Mouse (Mus musculus) right cerebral cortex, postnatal 25 days (tissue): ENCODE results near the gene Astn2.
A peak's percentile ranks its signal among the peaks of the same experiment; 100 is the strongest.

Experiments
- DNase-seq: peaks from one replicate; pipeline ENCODE4 v3.0.0; 2022

The Astn2 gene

DNA sequence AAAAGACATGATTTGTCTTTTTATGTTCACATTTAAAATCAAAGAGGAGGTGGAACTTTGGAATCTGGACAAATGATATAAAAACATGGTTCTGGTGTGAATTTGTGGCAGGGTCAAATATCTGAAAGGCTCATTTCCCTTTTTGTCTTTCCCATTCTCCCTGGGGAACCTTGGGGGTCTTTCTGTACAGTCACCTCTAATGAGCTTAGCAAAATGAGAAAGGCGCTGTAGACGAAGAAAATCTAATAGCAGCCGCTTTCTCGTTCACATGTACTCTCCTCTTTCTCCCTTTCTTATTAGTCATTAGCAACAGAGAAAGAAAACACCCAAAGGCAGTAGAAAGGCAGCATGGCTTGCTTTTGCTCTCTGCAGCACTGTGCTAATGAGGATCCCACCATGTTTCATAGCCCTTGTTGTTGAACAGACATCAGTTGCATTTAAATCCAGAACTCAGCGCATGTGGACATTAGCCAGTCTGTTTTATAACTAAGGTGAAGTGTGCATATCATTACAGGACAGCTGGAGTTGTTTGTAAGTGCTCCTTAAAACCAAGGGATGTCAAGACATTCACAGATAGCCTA, 737.3 kb downstream of the Astn2 start:
- no peak for DNase-seq

GRCm38 (mm10) chr4:65663176-65663575, 741.2 kb downstream of the Astn2 start:
- no peak for DNase-seq

DNA sequence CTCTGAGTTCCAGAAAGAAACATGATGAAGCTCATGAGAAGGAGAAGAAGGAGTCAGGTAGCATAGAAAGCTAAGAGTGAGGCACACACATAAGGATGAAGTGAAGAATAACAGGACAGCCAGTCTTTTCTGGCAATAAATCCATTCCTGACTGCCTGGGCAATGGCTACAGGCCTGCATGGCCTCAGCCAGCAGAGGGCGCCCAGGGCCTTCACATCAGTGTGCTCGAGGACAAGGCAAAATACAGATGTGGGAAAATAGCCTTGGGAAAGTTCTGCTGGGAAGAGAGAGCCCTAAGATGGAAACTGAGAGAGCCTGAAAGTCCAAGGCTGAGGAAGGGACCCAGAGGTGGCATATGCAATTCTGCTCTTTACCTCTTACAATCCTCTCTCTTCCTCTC, 749.7 kb downstream of the Astn2 start:
- DNase-seq: peak; percentile 81

DNA sequence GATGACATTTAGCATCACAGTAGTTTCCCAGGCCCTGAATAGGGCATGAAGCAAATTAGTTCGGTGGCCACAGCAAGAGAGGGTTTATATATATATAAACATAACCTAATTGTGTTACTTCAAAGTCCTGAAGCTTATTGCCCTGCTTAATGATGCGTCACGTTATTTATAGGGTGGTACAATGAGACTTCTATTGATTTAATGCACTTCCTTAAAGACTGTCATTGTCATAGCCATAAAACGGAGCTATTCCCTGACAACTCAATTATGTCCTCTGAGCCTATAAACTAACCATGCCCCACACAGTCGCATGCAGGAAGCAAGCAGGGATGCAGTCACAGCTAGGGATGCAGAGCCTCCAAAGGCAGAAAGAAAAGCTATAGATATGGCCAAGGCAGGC, 761.8 kb downstream of the Astn2 start:
- no peak for DNase-seq

DNA sequence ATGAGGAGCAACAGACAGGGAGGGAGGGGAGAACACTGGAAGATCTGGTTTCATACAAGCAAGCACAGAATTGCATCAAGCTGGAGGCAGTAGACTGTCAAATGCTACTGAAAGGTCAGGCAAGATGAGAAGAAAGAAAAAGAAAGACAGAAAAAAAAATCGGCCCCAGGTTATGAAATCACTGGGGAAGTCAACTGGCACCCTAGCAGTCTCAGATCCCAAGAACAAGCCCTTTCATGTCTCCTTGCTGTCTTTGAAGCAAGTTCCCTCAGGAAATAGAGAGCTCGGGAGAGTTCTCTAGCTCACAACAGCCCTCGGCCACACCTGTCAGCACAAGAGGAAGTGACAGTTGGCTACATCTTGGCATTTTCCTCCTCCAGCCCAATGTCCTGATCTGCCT, 766.2 kb downstream of the Astn2 start:
- DNase-seq: no peak

- no peak for DNase-seq
Observed at GRCm38 (mm10) chr4:65620125-65620524, 784.3 kb downstream of the Astn2 start.

- DNase-seq: no peak
Observed at GRCm38 (mm10) chr4:65613135-65613534, 791.3 kb downstream of the Astn2 start.

DNA sequence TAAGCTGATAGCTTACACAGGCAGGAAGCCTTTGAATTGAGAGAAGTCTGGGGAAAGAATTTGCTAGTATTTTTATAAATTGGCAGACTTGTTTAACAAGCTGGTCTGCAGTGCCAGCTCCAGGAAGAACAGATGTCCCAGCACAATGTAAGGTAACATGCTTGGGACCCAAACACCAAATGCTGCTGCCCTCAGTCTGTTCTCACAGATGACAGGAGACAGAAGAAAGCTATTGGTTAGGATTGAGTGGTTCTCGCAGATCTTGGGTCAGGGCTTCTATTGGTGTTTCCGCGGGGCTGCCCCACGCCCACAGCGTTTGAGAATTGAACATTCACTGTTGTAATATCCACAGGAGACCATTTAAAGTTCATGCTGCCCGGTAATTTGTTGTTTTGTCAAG, 793.5 kb downstream of the Astn2 start:
- no peak for DNase-seq

DNA sequence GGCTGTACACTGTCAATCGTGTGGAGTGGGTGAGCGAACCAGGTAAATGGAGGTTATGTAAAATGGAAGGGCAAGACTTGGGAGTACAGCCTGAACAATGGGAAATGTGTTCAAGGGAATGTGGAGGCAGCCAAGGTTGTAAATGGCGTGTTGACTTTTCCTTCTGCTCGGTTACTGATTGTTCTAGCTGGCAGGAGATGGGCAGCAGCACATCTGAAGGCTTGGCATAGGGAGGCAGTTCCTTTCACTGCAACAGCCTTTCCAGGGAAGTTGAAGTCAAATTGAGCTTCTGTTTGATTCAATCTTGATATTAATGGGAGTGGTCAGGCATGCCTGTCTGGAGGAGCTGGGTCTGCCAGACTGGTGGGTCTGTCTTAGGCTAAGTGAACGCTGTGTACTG, 794.1 kb downstream of the Astn2 start:
- no peak for DNase-seq

GRCm38 (mm10) chr4:65608112-65608511, 796.3 kb downstream of the Astn2 start:
- DNase-seq: no peak

DNA sequence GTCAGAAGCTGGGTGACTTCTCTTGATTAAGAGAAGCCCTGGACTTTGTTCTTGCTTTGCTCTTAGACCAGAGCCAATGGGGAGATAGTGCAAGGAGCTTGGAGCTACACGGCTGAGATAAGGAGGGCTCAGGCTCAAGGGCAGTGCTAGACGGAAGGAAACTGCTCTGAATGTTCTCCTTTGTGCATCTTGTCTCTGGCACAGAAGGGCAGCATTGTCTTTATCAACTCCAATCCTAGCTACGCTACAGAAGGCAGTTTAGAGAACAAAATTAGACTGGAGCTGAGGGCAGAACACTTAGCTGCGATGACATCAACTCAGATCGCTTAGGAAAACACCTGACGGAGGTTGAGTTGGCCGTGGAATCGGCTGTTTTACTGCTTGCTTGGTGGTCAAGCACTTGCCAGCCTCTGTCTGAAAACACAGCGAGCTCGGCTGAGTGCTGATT, 797.2 kb downstream of the Astn2 start:
- no peak for DNase-seq

- no peak for DNase-seq
Observed at GRCm38 (mm10) chr4:65605151-65605702, 799.2 kb downstream of the Astn2 start.

DNA sequence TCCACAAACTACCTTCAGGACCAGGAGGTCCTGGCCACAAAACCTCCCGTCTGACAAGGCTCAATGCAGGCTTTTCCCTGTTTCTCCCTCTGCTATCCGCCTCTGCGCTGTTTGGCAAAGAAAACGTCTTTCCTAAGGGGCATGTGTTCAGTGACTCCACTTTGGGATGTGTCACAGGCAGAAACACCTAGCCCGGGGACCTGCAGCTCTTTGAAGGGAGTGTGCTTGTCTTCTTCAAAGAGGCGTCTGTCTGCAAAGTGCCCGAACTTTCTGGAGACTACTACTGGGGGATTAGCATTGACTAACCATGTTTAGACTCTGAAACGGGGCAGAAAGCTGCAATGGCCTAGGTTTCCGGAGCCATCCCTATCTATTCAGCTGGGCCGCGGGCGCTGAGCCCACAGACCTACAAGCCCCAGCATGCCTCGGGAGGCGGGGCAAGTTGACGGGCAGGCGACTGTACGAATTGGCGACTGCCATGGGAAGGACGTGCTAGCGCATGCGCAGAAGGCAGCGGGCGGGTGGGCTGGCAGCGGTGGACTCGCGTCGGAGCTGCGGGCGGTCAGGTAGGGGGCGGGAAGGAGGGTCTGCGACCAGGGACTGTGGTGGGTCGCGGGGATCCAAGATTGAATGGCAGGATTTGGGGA, 799.8 kb downstream of the Astn2 start, which contains the start of gene Trim32:
Gene Trim32, plus strand, starts transcription at position 483 of the 647 bp plus-strand sequence.
- DNase-seq: peak; percentile 99

- DNase-seq: no peak
Observed at GRCm38 (mm10) chr4:65594601-65595369, 809.6 kb downstream of the Astn2 start.

DNA sequence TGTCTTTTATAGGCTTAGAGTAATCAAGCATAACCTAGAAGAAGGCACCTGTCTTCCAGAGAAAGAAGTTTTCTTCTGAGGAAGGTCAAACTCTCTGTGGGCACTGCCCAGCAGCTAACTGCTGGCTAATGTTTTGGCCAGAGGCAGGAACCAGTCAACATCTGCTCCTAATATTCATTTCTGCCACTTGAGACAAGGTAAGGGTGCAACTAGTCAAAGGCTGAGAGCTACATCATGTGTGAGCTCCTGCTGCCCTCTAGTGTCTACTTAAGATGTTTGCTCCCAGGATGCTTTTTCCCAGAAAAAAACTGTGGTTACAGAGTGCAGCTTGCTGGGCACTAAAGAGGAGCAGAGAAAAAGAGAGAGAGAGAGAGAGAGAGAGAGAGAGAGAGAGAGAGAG, 814.6 kb downstream of the Astn2 start:
- DNase-seq: no peak

GRCm38 (mm10) chr4:65586947-65587346, 817.5 kb downstream of the Astn2 start:
- DNase-seq: no peak

DNA sequence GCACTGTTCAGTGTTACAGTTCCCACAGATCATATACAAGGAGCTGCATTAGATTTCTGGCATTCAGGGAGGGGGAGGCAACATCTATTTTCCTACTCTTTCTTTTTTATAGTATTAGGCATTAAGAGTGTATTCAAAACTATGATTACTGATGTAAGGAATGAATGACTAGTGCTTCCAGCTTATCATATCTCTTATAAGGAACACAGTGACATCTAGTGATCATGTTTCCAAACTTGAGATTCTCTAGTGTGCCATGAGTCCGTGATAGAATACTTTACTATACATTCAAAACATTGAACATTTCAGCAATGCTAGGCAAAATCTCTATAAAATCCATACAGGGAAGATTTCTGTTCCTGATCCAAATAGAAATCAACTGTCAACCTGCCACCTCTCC, 824.2 kb downstream of the Astn2 start:
- no peak for DNase-seq

GRCm38 (mm10) chr4:65565493-65565892, 838.9 kb downstream of the Astn2 start:
- no peak for DNase-seq

GRCm38 (mm10) chr4:65548561-65548960, 855.9 kb downstream of the Astn2 start:
- no peak for DNase-seq

DNA sequence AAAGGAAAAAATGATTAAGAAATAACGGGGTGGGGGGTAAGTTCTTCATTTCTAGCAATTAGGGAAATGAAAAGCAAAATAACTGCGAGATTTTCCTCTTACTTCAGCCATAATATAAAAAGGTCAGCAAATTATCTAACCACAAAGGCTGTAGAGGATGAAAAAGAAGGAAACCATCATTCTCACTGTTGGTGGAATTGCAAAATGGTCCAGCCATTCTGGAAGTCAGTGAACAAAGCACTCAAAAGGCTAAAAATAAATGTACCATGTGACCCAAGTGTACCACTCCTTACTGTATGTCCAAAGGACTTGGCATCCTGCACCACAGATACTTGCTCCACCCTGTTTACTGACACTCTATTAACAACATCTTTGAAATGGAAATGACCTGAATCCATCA, 858.8 kb downstream of the Astn2 start:
- DNase-seq: no peak

- no peak for DNase-seq
Observed at GRCm38 (mm10) chr4:65532071-65532736, 872.2 kb downstream of the Astn2 start.

GRCm38 (mm10) chr4:65531621-65532020, 872.8 kb downstream of the Astn2 start:
- no peak for DNase-seq

DNA sequence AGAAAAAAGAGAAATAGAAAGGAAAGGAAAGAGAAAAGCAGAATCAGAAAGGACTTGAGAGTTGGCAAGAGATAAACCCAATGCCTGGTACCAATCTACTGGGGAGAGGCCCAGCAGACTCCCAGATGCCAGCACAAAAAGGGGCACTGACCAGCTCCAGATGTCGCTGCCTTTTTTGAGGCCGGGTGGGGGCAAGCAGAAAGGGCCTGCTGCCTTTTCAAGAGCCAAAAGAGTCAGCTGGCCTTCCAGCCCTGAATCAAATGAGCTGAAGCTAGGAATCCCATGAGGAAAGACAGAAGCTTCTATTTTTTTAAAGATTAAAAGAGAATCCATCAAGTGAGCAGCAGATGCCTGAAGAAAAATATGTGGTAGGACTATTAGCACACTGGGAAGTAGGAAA, 873.5 kb downstream of the Astn2 start:
- DNase-seq: no peak
